Mouse (Mus musculus): ENCODE results near the gene Syt14.

DNA sequence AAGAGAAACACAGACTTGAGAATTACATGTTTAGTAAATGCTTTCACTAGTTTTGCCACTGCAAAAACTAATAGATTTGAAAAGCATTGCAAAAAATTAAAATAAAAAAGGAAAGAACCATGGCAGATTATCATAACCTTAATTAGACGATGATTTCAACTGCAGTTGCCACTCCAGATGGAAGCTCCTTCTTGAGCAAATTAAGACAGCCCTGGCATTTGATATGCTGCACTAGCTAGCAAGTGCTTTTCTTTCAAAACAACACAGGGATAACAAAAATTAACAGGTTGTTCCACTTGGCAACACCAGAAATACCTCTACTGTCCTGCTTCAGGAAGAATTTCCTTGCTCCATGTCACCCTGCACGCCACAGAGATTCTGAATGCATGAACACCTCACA is 97.6 kb downstream of the Syt14 start:
- TF ChIP-seq CTCF (IDR thresholded peaks at IDR 0.05; ENCODE audit: low read depth, low read length) (no peak), POLR2AphosphoS5 (IDR thresholded peaks at IDR 0.05; ENCODE audit: insufficient replicate concordance, low read depth, low read length) (no peak), GATA1 (IDR thresholded peaks at IDR 0.05; ENCODE audit: borderline replicate concordance, low read length) (no peak)

All from G1E (cell line).